Mouse (Mus musculus): Measurements from ENCODE around the gene Lrrc25. TPM values are rescaled to one million over a fixed set of nuclear protein-coding genes. Genes with fewer than 3 reads are reported as not detected.
"Not testable (repeated sequence)": the region's sequence is repeated elsewhere in the genome, so short reads cannot be mapped to it uniquely, and the experiment has no call there.

The Lrrc25 gene
- total and polyA plus RNA-seq, 2 experiments from 2014 or later, result 0.74 to 2.2 TPM

- Histone ChIP-seq H3K4me3 (ENCODE audit: low read depth, low read length) (no peak overlapping the region), H3K9ac (replicated peaks; ENCODE audit: low read length, poor library complexity, severe bottlenecking) (no peak overlapping the region), H3K27me3 (ENCODE audit: insufficient read depth, low read length) (no peaks in the 10 kb centered on the region), H3K27ac (ENCODE audit: low read depth, low read length) (no peak overlapping the region), H3K4me2 (ENCODE audit: low read depth, low read length, poor library complexity, severe bottlenecking) (no peak overlapping the region), H3K4me1 (ENCODE audit: insufficient read depth, low read length) (no peaks in the 10 kb centered on the region), H3K36me3 (ENCODE audit: insufficient read depth, low read length) (peaks cover 63% of the 10 kb centered on the region), H3K9me3 (ENCODE audit: low read length) (no peaks in the 10 kb centered on the region)
- peak; percentile 47 for DNase-seq (ENCODE audit: low spot score)
- WGBS, result 90% methylated on average over 18 of the region's 18 CpGs
- no peak for TF ChIP-seq CTCF (IDR thresholded peaks at IDR 0.05)
- ATAC-seq (ENCODE audit: low FRiP score), result no peak; the same call in 1 of the 2 replicates
These were observed 32.2 kb upstream of the Lrrc25 start for GRCm38 (mm10) chr8:70583476-70584387.

- H3K9ac ChIP-seq (replicated peaks; ENCODE audit: low read length, poor library complexity, severe bottlenecking), result no peak overlapping the region
- DNase-seq (ENCODE audit: low spot score) (no peak), ATAC-seq (ENCODE audit: low FRiP score) (no peak; the same call in 1 of the 2 replicates)
- no peak overlapping the region for H3K4me3 ChIP-seq (ENCODE audit: low read depth, low read length)
- H3K9me3 ChIP-seq (ENCODE audit: low read length), result no peaks in the 10 kb centered on the region
- no peaks in the 10 kb centered on the region for H3K27me3 ChIP-seq (ENCODE audit: insufficient read depth, low read length)
- no peak for TF ChIP-seq CTCF (IDR thresholded peaks at IDR 0.05)
- WGBS, result 89% methylated on average over 9 of the region's 9 CpGs
- H3K36me3 ChIP-seq (ENCODE audit: insufficient read depth, low read length), result peaks cover 66% of the 10 kb centered on the region
- H3K27ac ChIP-seq (ENCODE audit: low read depth, low read length), result no peak overlapping the region
- H3K4me2 ChIP-seq (ENCODE audit: low read depth, low read length, poor library complexity, severe bottlenecking), result no peak overlapping the region
- H3K4me1 ChIP-seq (ENCODE audit: insufficient read depth, low read length), result no peaks in the 10 kb centered on the region
These were observed 31.2 kb upstream of the Lrrc25 start for GRCm38 (mm10) chr8:70584606-70585257.

- Histone ChIP-seq H3K4me1 (ENCODE audit: insufficient read depth, low read length) (no peaks in the 10 kb centered on the region), H3K9me3 (ENCODE audit: low read length) (no peaks in the 10 kb centered on the region), H3K4me3 (ENCODE audit: low read depth, low read length) (no peak overlapping the region), H3K9ac (replicated peaks; ENCODE audit: low read length, poor library complexity, severe bottlenecking) (no peak overlapping the region), H3K27ac (ENCODE audit: low read depth, low read length) (no peak overlapping the region), H3K36me3 (ENCODE audit: insufficient read depth, low read length) (peaks cover 66% of the 10 kb centered on the region), H3K4me2 (ENCODE audit: low read depth, low read length, poor library complexity, severe bottlenecking) (no peak overlapping the region), H3K27me3 (ENCODE audit: insufficient read depth, low read length) (no peaks in the 10 kb centered on the region)
- ATAC-seq (ENCODE audit: low FRiP score) (peak; percentile 69), DNase-seq (ENCODE audit: low spot score) (peak; percentile 45)
- TF ChIP-seq CTCF (IDR thresholded peaks at IDR 0.05), result peak; percentile 78
- WGBS, result 44% methylated on average over 7 of the region's 7 CpGs
These were observed 30.7 kb upstream of the Lrrc25 start for GRCm38 (mm10) chr8:70585258-70585652.

GRCm38 (mm10) chr8:70587955-70588354 lies 28.0 kb upstream of the Lrrc25 start:
- H3K4me2 ChIP-seq (ENCODE audit: low read depth, low read length, poor library complexity, severe bottlenecking); H3K9me3 ChIP-seq (ENCODE audit: low read length); DNase-seq (ENCODE audit: low spot score); H3K4me3 ChIP-seq (ENCODE audit: low read depth, low read length); H3K4me1 ChIP-seq (ENCODE audit: insufficient read depth, low read length); ATAC-seq (ENCODE audit: low FRiP score); H3K27ac ChIP-seq (ENCODE audit: low read depth, low read length); H3K9ac ChIP-seq (replicated peaks; ENCODE audit: low read length, poor library complexity, severe bottlenecking); H3K27me3 ChIP-seq (ENCODE audit: insufficient read depth, low read length): not testable (repeated sequence)
- WGBS, result 92% methylated on average over 4 of the region's 4 CpGs
- peaks cover 52% of the 10 kb centered on the region for H3K36me3 ChIP-seq (ENCODE audit: insufficient read depth, low read length)

- no peak for ATAC-seq (ENCODE audit: low FRiP score)
- H3K9me3 ChIP-seq (ENCODE audit: low read length), result no peaks in the 10 kb centered on the region
- no peak for TF ChIP-seq CTCF (IDR thresholded peaks at IDR 0.05)
- H3K36me3 ChIP-seq (ENCODE audit: insufficient read depth, low read length), result peaks cover 29% of the 10 kb centered on the region
- H3K9ac ChIP-seq (replicated peaks; ENCODE audit: low read length, poor library complexity, severe bottlenecking), result no peak overlapping the region
- no peak for DNase-seq (ENCODE audit: low spot score)
- 0 out of 2 replicates have a peak, but pooled peaks cover 3% of the 10 kb centered on the region for H3K4me1 ChIP-seq (ENCODE audit: insufficient read depth, low read length)
- WGBS, result 86% methylated on average over 12 of the region's 12 CpGs
- no peak overlapping the region for H3K4me2 ChIP-seq (ENCODE audit: low read depth, low read length, poor library complexity, severe bottlenecking)
- H3K27me3 ChIP-seq (ENCODE audit: insufficient read depth, low read length), result no peaks in the 10 kb centered on the region
- no peak overlapping the region for H3K4me3 ChIP-seq (ENCODE audit: low read depth, low read length)
- no peak overlapping the region for H3K27ac ChIP-seq (ENCODE audit: low read depth, low read length)
These were observed 24.4 kb upstream of the Lrrc25 start for GRCm38 (mm10) chr8:70591569-70591968.

GRCm38 (mm10) chr8:70593173-70593572 lies 22.8 kb upstream of the Lrrc25 start:
- no peaks in the 10 kb centered on the region for H3K27me3 ChIP-seq (ENCODE audit: insufficient read depth, low read length)
- H3K9me3 ChIP-seq (ENCODE audit: low read length), result no peaks in the 10 kb centered on the region
- peak overlapping the region; percentile 89; the same call in 1 of the 2 replicates for H3K4me2 ChIP-seq (ENCODE audit: low read depth, low read length, poor library complexity, severe bottlenecking)
- no peak overlapping the region for H3K9ac ChIP-seq (replicated peaks; ENCODE audit: low read length, poor library complexity, severe bottlenecking)
- 49% methylated on average over 8 of the region's 8 CpGs for WGBS
- no peak for TF ChIP-seq CTCF (IDR thresholded peaks at IDR 0.05)
- H3K27ac ChIP-seq (ENCODE audit: low read depth, low read length), result no peak overlapping the region; the same call in 1 of the 2 replicates
- 0 out of 2 replicates have a peak, but pooled peaks cover 11% of the 10 kb centered on the region for H3K4me1 ChIP-seq (ENCODE audit: insufficient read depth, low read length)
- DNase-seq (ENCODE audit: low spot score) (no peak), ATAC-seq (ENCODE audit: low FRiP score) (no peak)
- peaks cover 36% of the 10 kb centered on the region for H3K36me3 ChIP-seq (ENCODE audit: insufficient read depth, low read length)
- no peak overlapping the region for H3K4me3 ChIP-seq (ENCODE audit: low read depth, low read length)
